Mouse (Mus musculus) adrenal gland, postnatal 14 days (tissue): ENCODE measurements around the gene Diaph3. TPM values are rescaled to one million over a fixed set of nuclear protein-coding genes. Genes with fewer than 3 reads are reported as not detected.

Experiments
- DNase-seq: peaks from one replicate; pipeline ENCODE4 v3.0.0; 2021; ENCODE audit warnings: mixed read lengths
- microRNA-seq, 2 experiments: library from miRNA; unstranded; fragments of <30 nt; microRNA quantifications; one replicate each; pipeline ENCODE4 v1.2.0; 2021
- total RNA-seq: library from RNA; stranded (reverse); gene quantifications from 2 replicates; pipeline ENCODE4 v1.2.3, GENCODE M21; 2021

The Diaph3 gene
- total RNA-seq, 1 experiment from 2014 or later, result 8.6 TPM

GRCm38 (mm10) chr14:86646499-86647120 lies 494.4 kb downstream of the Diaph3 start:
- no peak for DNase-seq

- DNase-seq, result no peak
These were observed 498.2 kb downstream of the Diaph3 start for GRCm38 (mm10) chr14:86642831-86643241.

GRCm38 (mm10) chr14:86641839-86642238 lies 499.2 kb downstream of the Diaph3 start:
- DNase-seq, result no peak

GRCm38 (mm10) chr14:86640086-86640485 lies 500.9 kb downstream of the Diaph3 start:
- DNase-seq, result no peak

- DNase-seq, result no peak
These were observed 505.4 kb downstream of the Diaph3 start for GRCm38 (mm10) chr14:86635594-86636140.

GRCm38 (mm10) chr14:86635052-86635451 lies 506.0 kb downstream of the Diaph3 start:
- DNase-seq, result no peak

- DNase-seq, result no peak
These were observed 507.2 kb downstream of the Diaph3 start for GRCm38 (mm10) chr14:86633799-86634198.

- no peak for DNase-seq
These were observed 516.1 kb downstream of the Diaph3 start for GRCm38 (mm10) chr14:86624816-86625425.

GRCm38 (mm10) chr14:86619637-86620036 lies 521.4 kb downstream of the Diaph3 start:
- DNase-seq, result peak; percentile 3

Small RNAs within 50 kb of the gene (microRNA-seq; reads per million reads assigned to microRNA genes)
- gene Gm23438, result 0 reads per million in 2 experiments
